Comparison of ENCODE assay signal across 12 mouse cellular contexts in the genomic region with DNA sequence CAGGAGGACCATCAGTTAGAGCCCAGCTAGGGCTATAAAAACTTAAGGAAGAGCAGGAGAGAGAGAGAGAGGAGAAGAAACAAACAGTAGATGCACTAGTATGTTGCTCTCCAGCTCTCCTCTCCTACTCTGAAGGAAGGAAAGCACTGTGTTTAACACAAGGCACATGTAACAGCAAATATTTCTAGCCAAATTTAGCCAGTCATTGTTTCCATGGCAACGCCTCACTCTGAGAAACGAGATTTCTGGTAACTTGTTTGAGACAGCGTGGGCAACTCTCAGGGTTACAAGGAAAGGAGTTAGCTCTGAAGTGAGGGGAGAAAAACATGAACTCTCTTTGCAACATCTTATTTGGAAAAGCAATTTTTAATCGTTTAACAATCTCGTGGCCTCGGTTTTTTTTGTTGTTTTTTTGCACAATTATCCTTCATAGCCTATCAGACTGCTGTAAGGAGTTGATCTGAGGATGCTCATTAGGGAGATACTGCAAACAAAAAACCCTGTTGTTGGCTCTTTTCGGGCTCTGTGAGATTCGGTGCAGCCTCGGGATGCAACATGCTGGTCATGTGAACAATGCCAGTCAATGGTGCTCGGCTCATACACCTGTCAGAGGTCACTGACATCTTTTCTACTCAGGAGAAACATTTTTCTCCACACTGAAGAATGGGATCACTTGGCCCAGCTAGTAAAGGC. TPM values are rescaled to one million over a fixed set of nuclear protein-coding genes. Genes with fewer than 3 reads are reported as not detected.
DNase-seq lines count a peak whose midpoint lies in the region; ATAC-seq and TF ChIP-seq lines count a peak whose summit lies in the region.
"Had no signal": no experiment of that assay in that cellular context is flagged by ENCODE, and none has a peak within 500 bp of the region (broad histone marks: within the 10 kb centered on the region; RNA-seq: fewer than 3 reads in every experiment).

No protein-coding gene starts in this region.

- peak; percentile 78 for ATAC-seq in hindbrain, embryonic 15.5 days (ENCODE audit: low FRiP score, low read depth)
- 0 out of 2 replicates have a peak, but pooled peaks have one; percentile 54 for ATAC-seq in limb, embryonic 13.5 days (ENCODE audit: low FRiP score, low read depth)
- ATAC-seq in stomach, postnatal 0 days (ENCODE audit: low FRiP score, low TSS enrichment), result no peak

- intact Hi-C loops in heart, postnatal 10 days (cut with DNase I), result no loop called here
- intact Hi-C loops in heart, postnatal 14 days (cut with DNase I), result no loop called here
- intact Hi-C loops in gastrocnemius, postnatal 36 days (cut with DNase I), result no loop called here

- no peak overlapping the region for H3K9ac ChIP-seq in hindbrain, embryonic 15.5 days
- H3K9ac ChIP-seq in limb, embryonic 13.5 days, result no peak overlapping the region
- H3K9ac ChIP-seq in stomach, postnatal 0 days (ENCODE audit: low read length), result no peak overlapping the region

- WGBS in hindbrain, embryonic 15.5 days, result 36% methylated on average over 10 of the region's 10 CpGs
- 67% methylated on average over 10 of the region's 10 CpGs for WGBS in limb, embryonic 13.5 days
- WGBS in stomach, postnatal 0 days, result 55% methylated on average over 10 of the region's 10 CpGs

- H3K27me3 ChIP-seq in hindbrain, embryonic 15.5 days, result no peaks in the 10 kb centered on the region
- H3K27me3 ChIP-seq in limb, embryonic 13.5 days, result no peaks in the 10 kb centered on the region
- no peaks in the 10 kb centered on the region for H3K27me3 ChIP-seq in stomach, postnatal 0 days (ENCODE audit: control insufficient read depth, insufficient read depth, low read length)

- peaks cover 11% of the 10 kb centered on the region for H3K4me1 ChIP-seq in hindbrain, embryonic 15.5 days (replicated peaks)
- H3K4me1 ChIP-seq in limb, embryonic 13.5 days, result 0 out of 2 replicates have a peak, but pooled peaks cover 3% of the 10 kb centered on the region
- H3K4me1 ChIP-seq in stomach, postnatal 0 days (replicated peaks; ENCODE audit: control insufficient read depth, insufficient read depth), result no peaks in the 10 kb centered on the region

- H3K27ac ChIP-seq in hindbrain, embryonic 15.5 days (replicated peaks), result peak overlapping the region; percentile 39; the same call in 1 of the 2 replicates
- no peak overlapping the region for H3K27ac ChIP-seq in limb, embryonic 13.5 days
- H3K27ac ChIP-seq in stomach, postnatal 0 days (replicated peaks), result no peak overlapping the region
- H3K27ac ChIP-seq: kidney, postnatal 0 days had no signal

- 0 out of 2 replicates have a peak overlapping the region, but pooled peaks have one; percentile 3 for H3K4me2 ChIP-seq in hindbrain, embryonic 15.5 days
- H3K4me2 ChIP-seq in limb, embryonic 13.5 days (replicated peaks), result no peak overlapping the region
- H3K4me2 ChIP-seq in stomach, postnatal 0 days (replicated peaks; ENCODE audit: low read depth), result no peak overlapping the region

- H3K36me3 ChIP-seq in hindbrain, embryonic 15.5 days, result no peaks in the 10 kb centered on the region
- H3K36me3 ChIP-seq in limb, embryonic 13.5 days, result no peaks in the 10 kb centered on the region
- H3K36me3 ChIP-seq in stomach, postnatal 0 days (ENCODE audit: control insufficient read depth, insufficient read depth, low read length), result no peaks in the 10 kb centered on the region

- DNase-seq in heart, postnatal 10 days, result peak; percentile 11 to 14
- no peak for DNase-seq in heart, postnatal 14 days
- peak; percentile 73 for DNase-seq in brain, embryonic 18.5 days (ENCODE audit: low read depth, low spot score)
- DNase-seq in kidney, adult 9 months, result no peak
- DNase-seq in gastrocnemius, postnatal 36 days, result no peak
- DNase-seq in stomach, postnatal 0 days (ENCODE audit: low spot score), result no peak

- H3K4me3 ChIP-seq in hindbrain, embryonic 15.5 days, result no peak overlapping the region
- no peak overlapping the region for H3K4me3 ChIP-seq in limb, embryonic 13.5 days
- no peak overlapping the region for H3K4me3 ChIP-seq in stomach, postnatal 0 days (ENCODE audit: low read depth, low read length)

- no peaks in the 10 kb centered on the region for H3K9me3 ChIP-seq in hindbrain, embryonic 15.5 days
- 0 out of 2 replicates have a peak, but pooled peaks cover 2% of the 10 kb centered on the region for H3K9me3 ChIP-seq in limb, embryonic 13.5 days
- H3K9me3 ChIP-seq in stomach, postnatal 0 days (ENCODE audit: control insufficient read depth, low read length), result no peaks in the 10 kb centered on the region

- TF ChIP-seq EP300 in stomach, postnatal 0 days (optimal IDR thresholded peaks at IDR 0.05), result no peak

- no peak for TF ChIP-seq CTCF in stomach, postnatal 0 days (IDR thresholded peaks at IDR 0.05; ENCODE audit: low read depth)

RNA-seq across cellular contexts. Expression of a gene that starts 22.3 kb away (rescaled TPM):
- not detected for total RNA-seq in heart, postnatal 10 days (2021)
- total RNA-seq in heart, postnatal 14 days (2021), result not detected
- not detected in 2 replicates for polyA plus RNA-seq in hindbrain, embryonic 15.5 days (2015; fragmentation: Nextera tagmentation; extraction: Ambion mirVana)
- polyA plus RNA-seq in limb, embryonic 13.5 days (2015; fragmentation: Nextera tagmentation; extraction: Ambion mirVana), result 0.08 and 0.20 TPM in 2 replicates
- total RNA-seq in gastrocnemius, postnatal 36 days (2021), result not detected
- polyA plus RNA-seq in stomach, postnatal 0 days (2015; fragmentation: Nextera tagmentation; extraction: Ambion mirVana), result 0.12 TPM in 1 of 2 replicates, not detected in the other
- total RNA-seq: gastrocnemius, adult 8-10 months; megakaryocyte, adult 5-6 weeks had no signal
- polyA plus RNA-seq: kidney, postnatal 0 days; small intestine, adult 2 months had no signal

RNA-seq across cellular contexts. Expression of a gene that starts 27.8 kb away (rescaled TPM):
- 10 to 100 TPM; 40.2 to 51.6 TPM for total RNA-seq in heart, postnatal 10 days (2021)
- total RNA-seq in heart, postnatal 14 days (2021), result 10 to 100 TPM; 34.9 to 35.6 TPM
- 13.0 and 13.5 TPM in 2 replicates for polyA plus RNA-seq in hindbrain, embryonic 15.5 days (2015; fragmentation: Nextera tagmentation; extraction: Ambion mirVana)
- 7.0 and 7.1 TPM in 2 replicates for polyA plus RNA-seq in limb, embryonic 13.5 days (2015; fragmentation: Nextera tagmentation; extraction: Ambion mirVana)
- total RNA-seq in gastrocnemius, postnatal 36 days (2021), result 10 to 100 TPM; 13.6 to 16.0 TPM
- 2.3 and 2.4 TPM in 2 replicates for polyA plus RNA-seq in stomach, postnatal 0 days (2015; fragmentation: Nextera tagmentation; extraction: Ambion mirVana)

Comparison
In these comparisons a context has a peak if more than half of its experiments do, and no peak if none do; other contexts are left out.
1. DNase-seq: peak in heart, postnatal 10 days (2 of 2) and brain, embryonic 18.5 days (single experiment); none in heart, postnatal 14 days (0 of 2), kidney, adult 9 months (single experiment), gastrocnemius, postnatal 36 days (0 of 2) and stomach, postnatal 0 days (single experiment).